Mouse (Mus musculus) stomach, postnatal 0 days (tissue): ENCODE data around the gene Tgfbr3. TPM values are rescaled to one million over a fixed set of nuclear protein-coding genes. Genes with fewer than 3 reads are reported as not detected.

Experiments
- ATAC-seq: fragments of 200-750 bp; cut with Nextera tagmentation; 2 replicates; pipeline ENCODE4 v1.8.0; 2017; ENCODE audit not compliant: low FRiP score, low TSS enrichment
- DNase-seq: peaks from one replicate; pipeline ENCODE4 v3.0.0-alpha.2; 2016; ENCODE audit warnings: low spot score
- H3K27ac ChIP-seq: fragments of 300-500 bp; sonication (generic); replicated peaks from 2 replicates; pipeline ENCODE4 v1.5.1; 2014; ENCODE audit warnings: mild to moderate bottlenecking, control low read depth
- H3K27me3 ChIP-seq: fragments of 300-500 bp; sonication (generic); 2 replicates; pipeline ENCODE4 v1.6.1; 2014; ENCODE audit warnings: low read length; ENCODE audit not compliant: control insufficient read depth, insufficient read depth
- H3K36me3 ChIP-seq: fragments of 300-500 bp; sonication (generic); 2 replicates; pipeline ENCODE4 v1.6.1; 2014; ENCODE audit warnings: low read length, mixed read lengths; ENCODE audit not compliant: control insufficient read depth, insufficient read depth
- H3K4me1 ChIP-seq: fragments of 300-500 bp; sonication (generic); replicated peaks from 2 replicates; pipeline ENCODE4 v1.6.1; 2014; ENCODE audit warnings: antibody characterized with exemption; ENCODE audit not compliant: control insufficient read depth, insufficient read depth
- H3K4me2 ChIP-seq: fragments of 300-500 bp; sonication (generic); replicated peaks from 2 replicates; pipeline ENCODE4 v1.6.1; 2014; ENCODE audit warnings: low read depth, mild to moderate bottlenecking, control low read depth, moderate library complexity
- H3K4me3 ChIP-seq: fragments of 300-500 bp; sonication (generic); 2 replicates; pipeline ENCODE4 v1.5.1; 2014; ENCODE audit warnings: low read depth, low read length, control low read depth
- H3K9ac ChIP-seq: fragments of 300-500 bp; sonication (generic); 2 replicates; pipeline ENCODE4 v1.6.1; 2014; ENCODE audit warnings: mild to moderate bottlenecking, low read length, control low read depth, mixed read lengths
- H3K9me3 ChIP-seq: fragments of 300-500 bp; sonication (generic); 2 replicates; pipeline ENCODE4 v1.6.1; 2016; ENCODE audit warnings: low read length; ENCODE audit not compliant: control insufficient read depth
- CTCF ChIP-seq: IDR thresholded peaks from 2 replicates; pipeline ENCODE4 v1.5.1; 2016; ENCODE audit warnings: antibody characterized with exemption, low read depth, mild to moderate bottlenecking, moderate library complexity
- EP300 ChIP-seq: optimal IDR thresholded peaks from 2 replicates; pipeline ENCODE3; 2016; ENCODE audit warnings: antibody characterized with exemption
- WGBS: fragments of 180-500 bp; shearing (Covaris S2); extraction: QIAGEN DNeasy Blood & Tissue Kit; methylation state at CpG from one replicate; pipeline ENCODE4 v1.1.7; 2014; 5-methylcytosine and 5-hydroxymethylcytosine counted together
- polyA plus RNA-seq: library from polyadenylated mRNA; unstranded; fragments of >200 nt; fragmentation: Nextera tagmentation; extraction: Ambion mirVana; gene quantifications from 2 replicates; pipeline ENCODE4 v1.2.1, GENCODE M21; 2015

The Tgfbr3 gene
- polyA plus RNA-seq, 1 experiment from 2014 or later, result 10.6 TPM

DNA sequence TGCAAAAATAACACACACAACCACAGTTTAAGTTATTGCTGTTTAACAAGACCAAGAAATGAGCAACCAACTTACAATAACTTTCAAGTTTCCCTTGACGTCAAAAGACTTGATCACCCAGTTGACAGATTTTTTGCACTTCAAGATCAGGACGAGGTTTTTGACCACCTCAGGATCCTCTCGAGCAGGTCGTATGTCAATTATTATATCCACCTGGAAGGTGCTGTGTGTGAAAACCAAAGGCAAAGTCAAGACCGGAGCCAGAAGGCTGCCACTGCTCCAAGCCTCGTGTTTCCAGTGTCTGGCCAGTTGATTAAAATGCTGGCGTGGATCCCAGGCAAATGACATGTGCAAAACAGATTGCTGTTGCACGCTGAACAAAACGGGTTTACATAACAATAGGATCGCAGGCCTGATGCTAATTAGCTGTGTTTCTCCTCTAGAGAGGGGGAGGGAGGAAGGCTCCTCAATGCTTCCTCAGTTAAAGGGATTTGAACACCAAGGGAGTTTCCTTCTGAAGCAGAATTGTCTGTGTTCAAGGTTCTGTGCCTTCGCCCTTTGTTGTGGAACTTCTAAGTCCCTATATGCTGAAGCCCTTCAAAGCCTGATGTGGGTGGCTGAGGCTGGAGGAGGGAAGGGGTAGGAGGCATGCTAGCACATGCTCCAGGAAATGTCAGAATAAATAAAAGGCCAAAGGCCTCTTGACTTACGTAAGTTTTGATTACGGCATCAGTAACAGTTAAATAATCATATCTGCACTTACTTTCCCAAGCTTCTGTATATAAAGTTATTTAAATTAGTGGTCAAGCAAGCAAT is 141.3 kb downstream of the Tgfbr3 start:
- TF ChIP-seq CTCF (no peak), EP300 (no peak)
- H3K27ac ChIP-seq, result 0 out of 2 replicates have a peak overlapping the region, but pooled peaks have one; percentile 40
- peaks cover 4% of the 10 kb centered on the region; the same call in 1 of the 2 replicates for H3K4me1 ChIP-seq
- H3K9ac ChIP-seq, result no peak overlapping the region
- no peaks in the 10 kb centered on the region for H3K9me3 ChIP-seq
- no peak overlapping the region for H3K4me3 ChIP-seq
- DNase-seq, result peak; percentile 20
- H3K36me3 ChIP-seq, result no peaks in the 10 kb centered on the region
- H3K27me3 ChIP-seq, result no peaks in the 10 kb centered on the region
- ATAC-seq, result no peak
- no peak overlapping the region for H3K4me2 ChIP-seq
- 44% methylated on average over 13 of the region's 13 CpGs for WGBS

- ATAC-seq (no peak), DNase-seq (no peak)
- Histone ChIP-seq H3K27me3 (no peaks in the 10 kb centered on the region), H3K9ac (no peak overlapping the region), H3K9me3 (no peaks in the 10 kb centered on the region), H3K4me1 (peaks cover 4% of the 10 kb centered on the region; the same call in 1 of the 2 replicates), H3K36me3 (no peaks in the 10 kb centered on the region), H3K4me2 (no peak overlapping the region), H3K27ac (no peak overlapping the region), H3K4me3 (no peak overlapping the region)
- TF ChIP-seq EP300 (no peak), CTCF (no peak)
Measured at GRCm38 (mm10) chr5:107147413-107147812, 142.0 kb downstream of the Tgfbr3 start.

- Histone ChIP-seq H3K9me3 (no peaks in the 10 kb centered on the region), H3K27ac (no peak overlapping the region), H3K36me3 (peaks cover 3% of the 10 kb centered on the region; the same call in 1 of the 2 replicates), H3K27me3 (no peaks in the 10 kb centered on the region), H3K9ac (no peak overlapping the region), H3K4me3 (no peak overlapping the region), H3K4me1 (peaks cover 1% of the 10 kb centered on the region; the same call in 1 of the 2 replicates), H3K4me2 (no peak overlapping the region)
- WGBS, result 57% methylated on average over 11 of the region's 11 CpGs
- DNase-seq (no peak), ATAC-seq (no peak)
- no peak for TF ChIP-seq CTCF
- no peak for TF ChIP-seq EP300
Measured at GRCm38 (mm10) chr5:107146111-107146616, 143.3 kb downstream of the Tgfbr3 start.

DNA sequence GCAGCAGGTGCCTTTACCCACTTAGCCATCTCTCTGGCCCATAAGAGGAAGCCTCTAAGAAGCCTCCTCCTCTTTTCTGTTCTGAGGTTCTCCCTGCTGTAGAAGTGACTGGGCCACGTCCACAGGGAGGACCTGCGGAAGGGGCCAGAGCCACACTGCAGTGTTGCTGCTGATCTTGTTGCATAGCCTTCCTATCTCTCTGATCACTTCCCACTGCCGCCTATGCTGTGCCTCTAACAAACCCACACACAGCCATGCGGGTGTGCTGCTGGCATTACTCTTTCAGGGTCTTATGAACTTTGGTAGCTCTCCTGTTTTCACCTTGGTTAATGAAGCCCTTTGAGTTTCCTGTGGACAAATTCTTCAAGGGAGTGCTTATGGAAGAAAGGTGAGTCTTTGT is 144.3 kb downstream of the Tgfbr3 start:
- no peaks in the 10 kb centered on the region for H3K4me1 ChIP-seq
- no peak overlapping the region for H3K4me3 ChIP-seq
- no peaks in the 10 kb centered on the region for H3K9me3 ChIP-seq
- peaks cover 6% of the 10 kb centered on the region for H3K36me3 ChIP-seq
- no peak for TF ChIP-seq CTCF
- TF ChIP-seq EP300, result no peak
- ATAC-seq, result no peak
- DNase-seq, result no peak
- no peak overlapping the region for H3K27ac ChIP-seq
- no peak overlapping the region for H3K9ac ChIP-seq
- WGBS, result 88% methylated on average over 4 of the region's 4 CpGs
- H3K27me3 ChIP-seq, result no peaks in the 10 kb centered on the region
- H3K4me2 ChIP-seq, result no peak overlapping the region

DNA sequence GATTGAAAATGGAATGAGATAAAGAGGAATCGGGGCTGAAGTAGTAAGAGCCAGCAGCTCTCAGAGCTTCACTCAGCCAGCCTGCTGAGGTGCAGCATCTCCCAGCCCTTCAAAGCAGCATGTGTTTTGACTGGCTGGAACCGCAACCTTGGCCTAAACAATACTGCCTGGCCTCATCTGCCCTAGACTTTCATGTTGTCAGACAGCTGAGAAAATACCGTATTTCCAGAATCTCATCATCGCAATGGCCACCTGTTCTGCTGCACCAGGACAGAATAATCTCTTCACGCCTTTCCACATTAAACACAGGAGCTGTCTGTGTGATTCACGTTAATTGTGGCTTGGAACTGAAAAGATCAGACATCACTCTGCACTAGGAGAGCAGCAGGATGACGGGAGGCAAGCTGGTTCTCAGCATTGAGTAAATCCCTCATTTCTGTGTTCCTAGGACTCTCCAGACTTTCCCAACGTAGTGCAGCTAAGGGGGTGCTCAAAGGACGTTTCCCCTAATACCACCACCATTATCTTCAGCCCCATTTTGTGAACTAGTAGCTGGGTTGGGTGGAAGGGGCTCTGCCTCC is 145.1 kb downstream of the Tgfbr3 start:
- TF ChIP-seq CTCF (no peak), EP300 (no peak)
- DNase-seq (no peak), ATAC-seq (no peak)

GRCm38 (mm10) chr5:107143406-107143805 is 146.0 kb downstream of the Tgfbr3 start:
- no peak overlapping the region for H3K4me3 ChIP-seq
- peaks cover 6% of the 10 kb centered on the region for H3K36me3 ChIP-seq
- H3K4me1 ChIP-seq, result no peaks in the 10 kb centered on the region
- 89% methylated on average over 5 of the region's 5 CpGs for WGBS
- no peak overlapping the region for H3K9ac ChIP-seq
- H3K9me3 ChIP-seq, result no peaks in the 10 kb centered on the region
- no peak for DNase-seq
- no peaks in the 10 kb centered on the region for H3K27me3 ChIP-seq
- ATAC-seq, result no peak
- no peak overlapping the region for H3K27ac ChIP-seq
- TF ChIP-seq CTCF, result no peak
- no peak for TF ChIP-seq EP300
- no peak overlapping the region for H3K4me2 ChIP-seq

More for the DNA sequence above, 145.1 kb downstream of the Tgfbr3 start:
- Histone ChIP-seq H3K9me3 (no peaks in the 10 kb centered on the region), H3K4me3 (no peak overlapping the region), H3K27ac (no peak overlapping the region), H3K9ac (no peak overlapping the region), H3K27me3 (no peaks in the 10 kb centered on the region), H3K4me1 (no peaks in the 10 kb centered on the region), H3K4me2 (no peak overlapping the region), H3K36me3 (peaks cover 6% of the 10 kb centered on the region)
- 63% methylated on average over 9 of the region's 9 CpGs for WGBS
